Mouse (Mus musculus): ENCODE measurements around the gene 1700016H13Rik.

Gene 1700016H13Rik

DNA sequence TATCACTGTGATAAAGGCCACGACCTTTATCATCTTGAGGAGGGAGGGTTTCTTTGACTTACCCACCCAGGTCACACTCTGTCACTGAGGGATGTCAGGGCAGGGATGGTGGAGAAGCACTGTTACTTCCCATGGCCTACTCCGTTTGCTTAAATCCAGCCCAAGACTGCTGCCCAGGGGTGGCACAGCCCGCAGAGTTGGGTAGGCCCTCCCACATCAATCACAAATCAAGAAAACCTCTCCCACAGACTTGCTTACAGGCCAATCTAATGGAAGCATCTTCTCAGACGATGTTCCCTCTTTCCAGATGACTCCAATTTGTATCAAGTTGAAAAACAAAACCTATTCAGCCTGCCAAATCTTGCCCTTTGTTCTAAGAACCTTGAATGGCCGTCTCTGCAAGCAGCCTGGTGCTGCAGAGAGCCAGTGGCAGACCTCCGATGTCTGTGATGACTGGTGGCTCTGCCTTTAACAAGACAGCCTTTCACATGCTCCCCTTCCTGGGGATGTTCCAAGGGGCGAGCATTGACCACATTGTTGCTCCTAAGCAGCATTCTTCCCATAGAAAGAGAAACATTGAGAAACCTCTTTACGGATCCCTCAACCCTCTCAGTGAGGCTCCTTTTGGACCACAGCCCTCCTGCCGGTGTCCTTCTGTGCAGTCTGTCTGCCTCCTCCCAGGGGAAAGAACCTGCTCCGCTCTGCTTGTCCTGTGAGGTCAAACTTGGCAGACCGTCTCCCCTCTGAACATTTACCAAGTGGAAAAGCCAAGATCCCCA, 52.5 kb downstream of the 1700016H13Rik start:
- no peak for DNase-seq (ENCODE audit: low spot score in 2 of 2)

DNA sequence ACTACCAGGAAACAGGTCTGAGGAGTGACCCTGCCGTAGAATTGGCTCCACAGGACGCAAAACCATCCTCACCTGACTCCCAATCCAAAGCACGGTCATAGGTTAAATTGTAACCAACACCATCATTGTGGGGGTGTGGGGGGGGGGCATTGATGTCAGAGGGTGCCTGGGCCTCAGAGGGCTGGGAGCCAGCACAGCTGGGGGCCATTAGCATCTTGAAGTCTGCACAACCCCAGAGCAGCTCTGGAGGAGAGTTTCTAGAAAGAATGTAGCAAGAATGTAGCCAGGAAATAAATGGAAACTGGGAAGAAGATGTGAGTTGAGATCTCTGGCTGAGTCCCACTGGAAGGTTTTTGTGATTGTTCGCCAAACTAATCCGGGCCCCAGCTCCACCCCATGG, 56.9 kb downstream of the 1700016H13Rik start:
- no peak for DNase-seq (ENCODE audit: low spot score in 2 of 2)

- no peak for DNase-seq (ENCODE audit: low spot score in 2 of 2)
Observed at GRCm38 (mm10) chr5:103598264-103598663, 57.5 kb downstream of the 1700016H13Rik start.

All from spleen, postnatal 10 days (tissue).